In the genomic region with DNA sequence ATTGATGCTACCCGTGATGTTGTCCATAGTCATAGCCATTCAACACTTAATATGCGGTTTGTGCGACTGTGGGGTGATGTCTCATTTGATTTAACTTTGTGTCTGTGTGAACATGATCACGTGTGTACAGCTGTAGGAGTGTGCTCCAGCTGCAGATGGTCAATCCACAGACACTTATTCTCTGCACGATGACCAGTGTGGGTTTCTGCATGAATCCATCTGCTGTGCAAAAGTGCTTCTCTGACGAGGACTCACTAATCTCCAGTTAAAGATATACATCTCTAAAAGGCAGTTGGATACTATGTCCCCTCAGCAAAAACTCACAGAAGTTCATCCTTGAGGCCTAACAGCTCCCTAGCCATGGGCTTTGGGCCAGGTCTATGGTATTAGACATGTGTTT, we compare ENCODE assay signal across 14 mouse cellular contexts.
"Had no signal": no experiment of that assay in that cellular context is flagged by ENCODE, and none has a peak within 500 bp of the region (broad histone marks: within the 10 kb centered on the region; RNA-seq: fewer than 3 reads in every experiment).

No protein-coding gene starts in this region.

- H3K4me1 ChIP-seq: lung, embryonic 15.5 days; neural tube, embryonic 12.5 days; stomach, embryonic 15.5 days had no signal

- H3K9ac ChIP-seq: liver, embryonic 12.5 days; liver, embryonic 14.5 days; lung, embryonic 15.5 days; midbrain, embryonic 13.5 days; midbrain, embryonic 15.5 days; neural tube, embryonic 12.5 days; stomach, embryonic 15.5 days had no signal

- H3K27ac ChIP-seq: liver, embryonic 12.5 days; liver, embryonic 14.5 days; lung, embryonic 15.5 days; midbrain, embryonic 13.5 days; midbrain, embryonic 15.5 days; neural tube, embryonic 12.5 days; stomach, embryonic 15.5 days; stomach, postnatal 0 days had no signal

- H3K9me3 ChIP-seq: liver, embryonic 12.5 days; lung, embryonic 15.5 days; midbrain, embryonic 13.5 days; midbrain, embryonic 15.5 days; neural tube, embryonic 12.5 days; stomach, embryonic 15.5 days had no signal

- ATAC-seq: liver, embryonic 12.5 days; midbrain, embryonic 13.5 days; midbrain, embryonic 15.5 days had no signal

- H3K27me3 ChIP-seq: liver, embryonic 12.5 days; lung, embryonic 15.5 days; midbrain, embryonic 13.5 days; midbrain, embryonic 15.5 days; neural tube, embryonic 12.5 days; stomach, embryonic 15.5 days had no signal

- H3K4me3 ChIP-seq: liver, embryonic 12.5 days; lung, embryonic 15.5 days; midbrain, embryonic 13.5 days; midbrain, embryonic 15.5 days; neural tube, embryonic 12.5 days; stomach, embryonic 15.5 days had no signal

- DNase-seq: lung, postnatal 4 days; right cerebral cortex, postnatal 14 days; thymus, adult 2 months; thymus, postnatal 25 days; thymus, postnatal 4 days had no signal

- H3K36me3 ChIP-seq: liver, embryonic 12.5 days; lung, embryonic 15.5 days; midbrain, embryonic 13.5 days; midbrain, embryonic 15.5 days; neural tube, embryonic 12.5 days; stomach, embryonic 15.5 days had no signal

- H3K4me2 ChIP-seq: liver, embryonic 12.5 days; lung, embryonic 15.5 days; midbrain, embryonic 11.5 days; midbrain, embryonic 13.5 days; midbrain, embryonic 15.5 days; neural tube, embryonic 12.5 days; stomach, embryonic 15.5 days had no signal
